Mouse (Mus musculus): ENCODE data around the gene Prr5.

DNA sequence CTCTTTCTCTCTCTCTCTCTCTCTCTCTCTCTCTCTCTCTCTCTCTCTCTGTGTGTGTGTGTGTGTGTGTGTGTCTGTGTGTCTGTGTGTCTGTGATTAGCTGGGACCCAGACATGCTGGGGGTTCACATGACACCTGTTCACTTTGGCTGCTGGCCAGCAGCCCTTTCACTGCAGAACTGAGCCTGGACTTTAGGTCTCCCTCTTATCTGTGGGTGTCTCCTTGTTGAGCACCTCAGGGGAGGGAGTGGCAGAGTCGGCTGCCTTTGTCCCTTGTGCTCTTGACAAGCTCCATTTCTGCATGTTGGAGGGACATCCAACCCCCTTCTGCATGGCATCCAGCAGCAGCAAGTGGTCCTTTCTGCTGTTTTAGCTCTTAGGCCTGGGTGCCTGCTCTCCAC is 61.5 kb downstream of the Prr5 start:
- no peak for TF ChIP-seq CTCF (IDR thresholded peaks at IDR 0.05; ENCODE audit: low read depth)
- TF ChIP-seq EP300 (IDR thresholded peaks at IDR 0.05; ENCODE audit: low read depth) = no peak
